Mouse (Mus musculus): ENCODE results near the gene Gm20388. TPM values are rescaled to one million over a fixed set of nuclear protein-coding genes. Genes with fewer than 3 reads are reported as not detected.
A peak's percentile ranks its signal among the peaks of the same experiment; 100 is the strongest.

The Gm20388 gene
- polyA plus RNA-seq, 1 experiment from 2014 or later, result not detected

- Histone ChIP-seq H3K36me3 (ENCODE audit: control insufficient read depth, insufficient read depth) (peaks cover 3% of the 10 kb centered on the region; the same call in 1 of the 2 replicates), H3K27me3 (replicated peaks; ENCODE audit: control insufficient read depth, insufficient read depth, low read length) (no peaks in the 10 kb centered on the region), H3K4me2 (replicated peaks; ENCODE audit: low read depth) (no peak overlapping the region), H3K4me1 (replicated peaks; ENCODE audit: control insufficient read depth, insufficient read depth, low read length) (peaks cover 13% of the 10 kb centered on the region; the same call in 1 of the 2 replicates), H3K4me3 (ENCODE audit: low read depth, low read length) (no peak overlapping the region), H3K9me3 (ENCODE audit: control insufficient read depth) (no peaks in the 10 kb centered on the region), H3K27ac (ENCODE audit: low read depth, low read length) (no peak overlapping the region; the same call in 1 of the 2 replicates), H3K9ac (ENCODE audit: low read depth, low read length) (no peak overlapping the region)
- WGBS, result 73% methylated on average over 7 of the region's 7 CpGs
- TF ChIP-seq CTCF (IDR thresholded peaks at IDR 0.05; ENCODE audit: low read depth), result no peak
- no peak for ATAC-seq
Observed at GRCm38 (mm10) chr8:120521591-120521965, 610.9 kb downstream of the Gm20388 start.

- Histone ChIP-seq H3K27me3 (replicated peaks; ENCODE audit: control insufficient read depth, insufficient read depth, low read length) (no peaks in the 10 kb centered on the region), H3K9me3 (ENCODE audit: control insufficient read depth) (no peaks in the 10 kb centered on the region), H3K27ac (ENCODE audit: low read depth, low read length) (no peak overlapping the region), H3K4me3 (ENCODE audit: low read depth, low read length) (no peak overlapping the region), H3K4me2 (replicated peaks; ENCODE audit: low read depth) (no peak overlapping the region), H3K36me3 (ENCODE audit: control insufficient read depth, insufficient read depth) (peaks cover 3% of the 10 kb centered on the region; the same call in 1 of the 2 replicates), H3K9ac (ENCODE audit: low read depth, low read length) (no peak overlapping the region), H3K4me1 (replicated peaks; ENCODE audit: control insufficient read depth, insufficient read depth, low read length) (0 out of 2 replicates have a peak, but pooled peaks cover 6% of the 10 kb centered on the region)
- WGBS, result 68% methylated on average over 7 of the region's 7 CpGs
- no peak for ATAC-seq
- no peak for TF ChIP-seq CTCF (IDR thresholded peaks at IDR 0.05; ENCODE audit: low read depth)
Observed at GRCm38 (mm10) chr8:120523641-120524040, 613.0 kb downstream of the Gm20388 start.

GRCm38 (mm10) chr8:120525135-120525534 lies 614.5 kb downstream of the Gm20388 start:
- H3K27me3 ChIP-seq (replicated peaks; ENCODE audit: control insufficient read depth, insufficient read depth, low read length), result no peaks in the 10 kb centered on the region
- H3K4me3 ChIP-seq (ENCODE audit: low read depth, low read length), result no peak overlapping the region
- ATAC-seq, result no peak
- H3K36me3 ChIP-seq (ENCODE audit: control insufficient read depth, insufficient read depth), result peaks cover 3% of the 10 kb centered on the region; the same call in 1 of the 2 replicates
- H3K9me3 ChIP-seq (ENCODE audit: control insufficient read depth), result no peaks in the 10 kb centered on the region
- H3K4me2 ChIP-seq (replicated peaks; ENCODE audit: low read depth), result no peak overlapping the region
- TF ChIP-seq CTCF (IDR thresholded peaks at IDR 0.05; ENCODE audit: low read depth), result no peak
- no peak overlapping the region for H3K9ac ChIP-seq (ENCODE audit: low read depth, low read length)
- H3K27ac ChIP-seq (ENCODE audit: low read depth, low read length), result no peak overlapping the region
- H3K4me1 ChIP-seq (replicated peaks; ENCODE audit: control insufficient read depth, insufficient read depth, low read length), result 0 out of 2 replicates have a peak, but pooled peaks cover 6% of the 10 kb centered on the region
- 78% methylated on average over 1 of the region's 1 CpGs for WGBS

- H3K27ac ChIP-seq (ENCODE audit: low read depth, low read length), result no peak overlapping the region
- no peak overlapping the region for H3K4me2 ChIP-seq (replicated peaks; ENCODE audit: low read depth)
- no peaks in the 10 kb centered on the region for H3K9me3 ChIP-seq (ENCODE audit: control insufficient read depth)
- H3K9ac ChIP-seq (ENCODE audit: low read depth, low read length), result no peak overlapping the region
- no peaks in the 10 kb centered on the region for H3K27me3 ChIP-seq (replicated peaks; ENCODE audit: control insufficient read depth, insufficient read depth, low read length)
- 0 out of 2 replicates have a peak, but pooled peaks cover 6% of the 10 kb centered on the region for H3K4me1 ChIP-seq (replicated peaks; ENCODE audit: control insufficient read depth, insufficient read depth, low read length)
- 40% methylated on average over 6 of the region's 6 CpGs for WGBS
- ATAC-seq, result no peak
- H3K4me3 ChIP-seq (ENCODE audit: low read depth, low read length), result no peak overlapping the region
- TF ChIP-seq CTCF (IDR thresholded peaks at IDR 0.05; ENCODE audit: low read depth), result no peak
- H3K36me3 ChIP-seq (ENCODE audit: control insufficient read depth, insufficient read depth), result peaks cover 3% of the 10 kb centered on the region; the same call in 1 of the 2 replicates
Observed at GRCm38 (mm10) chr8:120525832-120526231, 615.2 kb downstream of the Gm20388 start.

GRCm38 (mm10) chr8:120526577-120526976 lies 615.9 kb downstream of the Gm20388 start:
- peaks cover 3% of the 10 kb centered on the region; the same call in 1 of the 2 replicates for H3K36me3 ChIP-seq (ENCODE audit: control insufficient read depth, insufficient read depth)
- 55% methylated on average over 4 of the region's 4 CpGs for WGBS
- no peak overlapping the region for H3K4me2 ChIP-seq (replicated peaks; ENCODE audit: low read depth)
- no peak overlapping the region for H3K4me3 ChIP-seq (ENCODE audit: low read depth, low read length)
- no peaks in the 10 kb centered on the region for H3K9me3 ChIP-seq (ENCODE audit: control insufficient read depth)
- H3K27me3 ChIP-seq (replicated peaks; ENCODE audit: control insufficient read depth, insufficient read depth, low read length), result no peaks in the 10 kb centered on the region
- no peak overlapping the region for H3K27ac ChIP-seq (ENCODE audit: low read depth, low read length)
- no peak for TF ChIP-seq CTCF (IDR thresholded peaks at IDR 0.05; ENCODE audit: low read depth)
- no peak for ATAC-seq
- 0 out of 2 replicates have a peak, but pooled peaks cover 6% of the 10 kb centered on the region for H3K4me1 ChIP-seq (replicated peaks; ENCODE audit: control insufficient read depth, insufficient read depth, low read length)
- no peak overlapping the region for H3K9ac ChIP-seq (ENCODE audit: low read depth, low read length)

GRCm38 (mm10) chr8:120528332-120528731 lies 617.7 kb downstream of the Gm20388 start:
- H3K4me1 ChIP-seq (replicated peaks; ENCODE audit: control insufficient read depth, insufficient read depth, low read length), result peaks cover 19% of the 10 kb centered on the region
- ATAC-seq, result peak; percentile 31; the same call in 1 of the 2 replicates

More at GRCm38 (mm10) chr8:120528332-120528731, 617.7 kb downstream of the Gm20388 start:
- WGBS, result 36% methylated on average over 3 of the region's 3 CpGs
- H3K4me3 ChIP-seq (ENCODE audit: low read depth, low read length), result no peak overlapping the region
- no peaks in the 10 kb centered on the region for H3K36me3 ChIP-seq (ENCODE audit: control insufficient read depth, insufficient read depth)
- no peak for TF ChIP-seq CTCF (IDR thresholded peaks at IDR 0.05; ENCODE audit: low read depth)
- no peak overlapping the region for H3K27ac ChIP-seq (ENCODE audit: low read depth, low read length)
- H3K9ac ChIP-seq (ENCODE audit: low read depth, low read length), result no peak overlapping the region
- H3K4me2 ChIP-seq (replicated peaks; ENCODE audit: low read depth), result no peak overlapping the region
- H3K9me3 ChIP-seq (ENCODE audit: control insufficient read depth), result no peaks in the 10 kb centered on the region
- no peaks in the 10 kb centered on the region; the same call in 1 of the 2 replicates for H3K27me3 ChIP-seq (replicated peaks; ENCODE audit: control insufficient read depth, insufficient read depth, low read length)
